In genomic region chr5:139593746-139594145, GRCm38 (mm10) we compare ENCODE assay signal across 18 mouse cellular contexts. TPM values are rescaled to one million over a fixed set of nuclear protein-coding genes. Genes with fewer than 3 reads are reported as not detected.
DNase-seq lines count a peak whose midpoint lies in the region; ATAC-seq and TF ChIP-seq lines count a peak whose summit lies in the region.
"Had no signal": no experiment of that assay in that cellular context is flagged by ENCODE, and none has a peak within 500 bp of the region (broad histone marks: within the 10 kb centered on the region; RNA-seq: fewer than 3 reads in every experiment).

No protein-coding gene starts in this region.

- no peak overlapping the region; the same call in 1 of the 2 replicates for H3K9ac ChIP-seq in forebrain, embryonic 13.5 days
- no peak overlapping the region for H3K9ac ChIP-seq in hindbrain, embryonic 12.5 days
- H3K9ac ChIP-seq in hindbrain, embryonic 16.5 days (ENCODE audit: low read depth, low read length), result no peak overlapping the region
- no peak overlapping the region for H3K9ac ChIP-seq in midbrain, embryonic 15.5 days
- H3K9ac ChIP-seq: limb, embryonic 15.5 days; liver, postnatal 0 days had no signal

- H3K9me3 ChIP-seq in forebrain, embryonic 13.5 days (replicated peaks), result no peaks in the 10 kb centered on the region
- H3K9me3 ChIP-seq in forebrain, embryonic 10.5 days, result no peaks in the 10 kb centered on the region
- no peaks in the 10 kb centered on the region for H3K9me3 ChIP-seq in hindbrain, embryonic 12.5 days (replicated peaks)
- H3K9me3 ChIP-seq in hindbrain, embryonic 16.5 days (ENCODE audit: control insufficient read depth, low read length), result no peaks in the 10 kb centered on the region
- H3K9me3 ChIP-seq in midbrain, embryonic 15.5 days, result no peaks in the 10 kb centered on the region
- H3K9me3 ChIP-seq: limb, embryonic 15.5 days had no signal

- no peak for ATAC-seq in forebrain, embryonic 13.5 days
- ATAC-seq in hindbrain, embryonic 12.5 days (ENCODE audit: low FRiP score), result no peak
- ATAC-seq in hindbrain, embryonic 16.5 days, result no peak
- no peak for ATAC-seq in midbrain, embryonic 15.5 days (replicated peaks)
- ATAC-seq: liver, postnatal 0 days had no signal

- H3K27me3 ChIP-seq in forebrain, embryonic 13.5 days, result peaks cover 36% of the 10 kb centered on the region
- peaks cover 91% of the 10 kb centered on the region for H3K27me3 ChIP-seq in forebrain, embryonic 10.5 days (ENCODE audit: poor library complexity, severe bottlenecking)
- peaks cover 70% of the 10 kb centered on the region for H3K27me3 ChIP-seq in hindbrain, embryonic 12.5 days
- H3K27me3 ChIP-seq in hindbrain, embryonic 16.5 days (replicated peaks; ENCODE audit: control insufficient read depth, insufficient read depth, low read length), result peaks cover 10% of the 10 kb centered on the region
- H3K27me3 ChIP-seq in midbrain, embryonic 15.5 days (replicated peaks), result no peaks in the 10 kb centered on the region

- TF ChIP-seq CTCF in brain, embryonic 14.5 days (IDR thresholded peaks at IDR 0.05; ENCODE audit: borderline replicate concordance, extremely low read depth, insufficient read depth, insufficient read length), result no peak

- DNase-seq in forebrain, embryonic 10.5 days (ENCODE audit: extremely low spot score, low spot score), result no peak
- DNase-seq in brain, embryonic 14.5 days (ENCODE audit: low read depth), result peak; percentile 79
- no peak for DNase-seq in cerebellum, postnatal 36 days
- DNase-seq in kidney, postnatal 25 days, result no peak
- DNase-seq: cerebellum, adult 9-10 months; gastrocnemius, postnatal 10 days; heart, adult 2 months; kidney, adult 18-20 months; layer of hippocampus, postnatal 36 days; liver, postnatal 0 days; right cerebral cortex, postnatal 25 days had no signal

- H3K4me1 ChIP-seq in forebrain, embryonic 13.5 days, result peaks cover 23% of the 10 kb centered on the region
- peaks cover 29% of the 10 kb centered on the region for H3K4me1 ChIP-seq in forebrain, embryonic 10.5 days
- peaks cover 33% of the 10 kb centered on the region for H3K4me1 ChIP-seq in hindbrain, embryonic 12.5 days
- peaks cover 8% of the 10 kb centered on the region for H3K4me1 ChIP-seq in hindbrain, embryonic 16.5 days (ENCODE audit: control insufficient read depth, insufficient read depth, low read depth, low read length)
- peaks cover 12% of the 10 kb centered on the region for H3K4me1 ChIP-seq in midbrain, embryonic 15.5 days

- no peak overlapping the region for H3K27ac ChIP-seq in forebrain, embryonic 13.5 days
- H3K27ac ChIP-seq in forebrain, embryonic 10.5 days, result no peak overlapping the region
- H3K27ac ChIP-seq in hindbrain, embryonic 12.5 days, result peak overlapping the region; percentile 3; the same call in 1 of the 2 replicates
- H3K27ac ChIP-seq in hindbrain, embryonic 16.5 days (ENCODE audit: low read depth, low read length), result no peak overlapping the region
- no peak overlapping the region for H3K27ac ChIP-seq in midbrain, embryonic 15.5 days
- H3K27ac ChIP-seq: heart, adult 2 months; limb, embryonic 15.5 days; stomach, postnatal 0 days had no signal

- WGBS in forebrain, embryonic 13.5 days, result 20% methylated on average over 21 of the region's 21 CpGs
- WGBS in forebrain, embryonic 10.5 days, result 42% methylated on average over 21 of the region's 21 CpGs
- WGBS in hindbrain, embryonic 12.5 days, result 5% methylated on average over 21 of the region's 21 CpGs
- 10% methylated on average over 21 of the region's 21 CpGs for WGBS in hindbrain, embryonic 16.5 days
- WGBS in midbrain, embryonic 15.5 days, result 10% methylated on average over 21 of the region's 21 CpGs

- no peak overlapping the region for H3K4me3 ChIP-seq in forebrain, embryonic 13.5 days
- no peak overlapping the region for H3K4me3 ChIP-seq in forebrain, embryonic 10.5 days
- no peak overlapping the region for H3K4me3 ChIP-seq in hindbrain, embryonic 12.5 days
- no peak overlapping the region for H3K4me3 ChIP-seq in hindbrain, embryonic 16.5 days (ENCODE audit: low read length)
- no peak overlapping the region for H3K4me3 ChIP-seq in midbrain, embryonic 15.5 days
- H3K4me3 ChIP-seq: heart, adult 2 months; limb, embryonic 15.5 days had no signal

- TF ChIP-seq POLR2A in brain, embryonic 14.5 days (IDR thresholded peaks at IDR 0.05; ENCODE audit: borderline replicate concordance, extremely low read depth, insufficient read depth, insufficient read length, poor library complexity, severe bottlenecking), result no peak

- no peaks in the 10 kb centered on the region for H3K36me3 ChIP-seq in forebrain, embryonic 13.5 days (ENCODE audit: poor library complexity, severe bottlenecking)
- H3K36me3 ChIP-seq in forebrain, embryonic 10.5 days (replicated peaks), result no peaks in the 10 kb centered on the region
- no peaks in the 10 kb centered on the region for H3K36me3 ChIP-seq in hindbrain, embryonic 12.5 days
- H3K36me3 ChIP-seq in hindbrain, embryonic 16.5 days (ENCODE audit: control insufficient read depth, insufficient read depth, low read length), result no peaks in the 10 kb centered on the region
- H3K36me3 ChIP-seq in midbrain, embryonic 15.5 days (replicated peaks), result no peaks in the 10 kb centered on the region
- H3K36me3 ChIP-seq: limb, embryonic 15.5 days had no signal

- peak overlapping the region; percentile 29 for H3K4me2 ChIP-seq in forebrain, embryonic 13.5 days
- H3K4me2 ChIP-seq in hindbrain, embryonic 12.5 days (replicated peaks), result 0 out of 2 replicates have a peak overlapping the region, but pooled peaks have one; percentile 1
- H3K4me2 ChIP-seq in hindbrain, embryonic 16.5 days (ENCODE audit: low read length), result no peak overlapping the region
- peak overlapping the region; percentile 31 for H3K4me2 ChIP-seq in midbrain, embryonic 15.5 days
- H3K4me2 ChIP-seq: limb, embryonic 15.5 days had no signal

RNA-seq across cellular contexts. Expression of gene Uncx, which starts 50.5 kb away (rescaled TPM):
- 8.5 and 18.1 TPM in 2 replicates for polyA plus RNA-seq in forebrain, embryonic 13.5 days (2015; fragmentation: Nextera tagmentation; extraction: Ambion mirVana)
- 7.7 and 9.4 TPM in 2 replicates for polyA plus RNA-seq in forebrain, embryonic 10.5 days (2016; fragmentation: Nextera tagmentation; extraction: Ambion mirVana)
- polyA plus RNA-seq in hindbrain, embryonic 12.5 days (2016; fragmentation: Nextera tagmentation; extraction: Ambion mirVana), result 97.3 and 99.4 TPM in 2 replicates
- 24.9 and 26.7 TPM in 2 replicates for polyA plus RNA-seq in hindbrain, embryonic 16.5 days (2015; fragmentation: Nextera tagmentation; extraction: Ambion mirVana)
- 26.5 and 42.0 TPM in 2 replicates for polyA plus RNA-seq in brain, embryonic 14.5 days (2012; rRNA removed)
- polyA plus RNA-seq in midbrain, embryonic 15.5 days (2015; fragmentation: Nextera tagmentation; extraction: Ambion mirVana), result 43.5 and 48.8 TPM in 2 replicates
- polyA plus RNA-seq: heart, adult 2 months; large intestine, adult 2 months; liver, postnatal 0 days; stomach, postnatal 0 days had no signal
